Mouse (Mus musculus) heart, embryonic 14.5 days (tissue): ENCODE results near the gene Sart1. TPM values are rescaled to one million over a fixed set of nuclear protein-coding genes. Genes with fewer than 3 reads are reported as not detected.
"Not testable (repeated sequence)": the region's sequence is repeated elsewhere in the genome, so short reads cannot be mapped to it uniquely, and the experiment has no call there.

ENCODE experiments used
- ATAC-seq: fragments of 200-750 bp; cut with Nextera tagmentation; 2 replicates; pipeline ENCODE4 v1.8.0; 2017; ENCODE audit warnings: low read depth, moderate TSS enrichment; ENCODE audit not compliant: insufficient number of reproducible peaks, insufficient read depth, low FRiP score
- H3K27ac ChIP-seq, 2 experiments: fragments of 200-500 bp in 1 of 2; fragments of 300-500 bp in 1 of 2; sonication (generic) in 1 of 2; replicated peaks in 1 of 2; 2 replicates each; pipeline ENCODE4 v1.5.1; 2012 to 2014; ENCODE audit warnings: low read depth in 2 of 2, low read length in 2 of 2, control low read depth in 1 of 2, mild to moderate bottlenecking in 1 of 2, mixed read lengths in 1 of 2; ENCODE audit not compliant: control insufficient read depth in 1 of 2, insufficient read depth in 1 of 2
- H3K27me3 ChIP-seq: fragments of 300-500 bp; sonication (generic); 2 replicates; pipeline ENCODE4 v1.6.1; 2014; ENCODE audit warnings: mild to moderate bottlenecking, low read length, control low read depth; ENCODE audit not compliant: control insufficient read depth, insufficient read depth
- H3K36me3 ChIP-seq: fragments of 300-500 bp; sonication (generic); 2 replicates; pipeline ENCODE4 v1.6.1; 2014; ENCODE audit warnings: mild to moderate bottlenecking, control low read depth, low read length, mixed read lengths; ENCODE audit not compliant: control insufficient read depth, insufficient read depth
- H3K4me1 ChIP-seq, 2 experiments: fragments of 200-500 bp in 1 of 2; fragments of 300-500 bp in 1 of 2; sonication (generic) in 1 of 2; 2 replicates each; pipeline ENCODE4 v1.6.1; 2012 to 2014; ENCODE audit warnings: low read length in 2 of 2, control low read depth in 1 of 2, mixed read lengths in 1 of 2; ENCODE audit not compliant: control insufficient read depth in 2 of 2, insufficient read depth in 2 of 2
- H3K4me2 ChIP-seq: fragments of 300-500 bp; sonication (generic); 2 replicates; pipeline ENCODE4 v1.6.1; 2014; ENCODE audit warnings: mild to moderate bottlenecking, low read length
- H3K4me3 ChIP-seq, 2 experiments: fragments of 200-500 bp in 1 of 2; fragments of 300-500 bp in 1 of 2; sonication (generic) in 1 of 2; 2 replicates each; pipeline ENCODE4 v1.5.1; 2012 to 2014; ENCODE audit warnings: low read length in 2 of 2, mild to moderate bottlenecking in 2 of 2, control low read depth in 1 of 2, low read depth in 1 of 2, moderate library complexity in 1 of 2; ENCODE audit not compliant: control insufficient read depth in 1 of 2, insufficient read depth in 1 of 2
- H3K9ac ChIP-seq: fragments of 300-500 bp; sonication (generic); 2 replicates; pipeline ENCODE4 v1.6.1; 2014; ENCODE audit warnings: mild to moderate bottlenecking, low read length
- H3K9me3 ChIP-seq: fragments of 300-500 bp; sonication (generic); 2 replicates; pipeline ENCODE4 v1.6.1; 2016; ENCODE audit warnings: low read length, control low read depth; ENCODE audit not compliant: control insufficient read depth
- WGBS: fragments of 180-500 bp; shearing (Covaris S2); extraction: QIAGEN DNeasy Blood & Tissue Kit; methylation state at CpG from one replicate; pipeline ENCODE4 v1.1.7; 2014; 5-methylcytosine and 5-hydroxymethylcytosine counted together
- polyA plus RNA-seq: library from polyadenylated mRNA; unstranded; fragments of >200 nt; fragmentation: Nextera tagmentation; extraction: Ambion mirVana; gene quantifications from 2 replicates; pipeline ENCODE4 v1.2.1, GENCODE M21; 2014

Sart1 gene
- polyA plus RNA-seq, 1 experiment from 2014 or later = 39.5 TPM

GRCm38 (mm10) chr19:5413840-5414239 lies 25.3 kb upstream of the Sart1 start:
- peaks cover 16% of the 10 kb centered on the region; the same call in 1 of the 2 replicates for H3K36me3 ChIP-seq
- no peak overlapping the region for H3K4me3 ChIP-seq
- WGBS = 73% methylated on average over 4 of the region's 4 CpGs
- H3K4me1 ChIP-seq = peaks cover 4% of the 10 kb centered on the region in 2 experiments; a peak in 2 of 4 replicates
- no peak overlapping the region for H3K4me2 ChIP-seq
- no peak overlapping the region for H3K9ac ChIP-seq
- no peaks in the 10 kb centered on the region for H3K9me3 ChIP-seq
- ATAC-seq = no peak
- H3K27me3 ChIP-seq = no peaks in the 10 kb centered on the region
- H3K27ac ChIP-seq = no peak overlapping the region

DNA sequence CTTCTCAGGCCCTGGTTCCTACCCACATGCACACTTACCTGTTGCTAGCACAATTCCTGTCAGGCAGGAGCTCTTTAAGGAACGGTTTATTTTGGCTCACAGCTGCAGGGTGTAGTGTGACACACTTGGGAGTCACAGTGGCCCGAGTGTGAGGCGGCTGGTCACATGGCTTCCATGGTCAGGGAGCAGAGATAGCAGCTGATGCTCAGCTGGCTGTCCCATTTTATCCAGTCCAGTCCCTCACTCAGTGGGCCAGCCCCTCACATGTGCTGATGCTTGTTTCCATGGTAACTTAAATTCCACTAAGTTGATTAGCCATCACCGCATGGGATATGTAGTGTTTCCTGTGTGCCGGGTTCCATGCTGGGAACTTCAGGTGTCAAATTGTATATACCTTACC lies 23.5 kb upstream of the Sart1 start:
- H3K4me2 ChIP-seq = no peak overlapping the region
- ATAC-seq = no peak
- no peaks in the 10 kb centered on the region for H3K9me3 ChIP-seq
- no peak overlapping the region for H3K9ac ChIP-seq
- H3K27me3 ChIP-seq = no peaks in the 10 kb centered on the region
- H3K27ac ChIP-seq = no peak overlapping the region
- no peaks in the 10 kb centered on the region for H3K36me3 ChIP-seq
- 48% methylated on average over 5 of the region's 5 CpGs for WGBS
- peaks cover 12 to 19% of the 10 kb centered on the region in 2 experiments for H3K4me1 ChIP-seq
- H3K4me3 ChIP-seq = no peak overlapping the region

GRCm38 (mm10) chr19:5410641-5411040 lies 22.1 kb upstream of the Sart1 start:
- no peak overlapping the region for H3K4me2 ChIP-seq
- 72% methylated on average over 5 of the region's 5 CpGs for WGBS
- no peaks in the 10 kb centered on the region for H3K27me3 ChIP-seq
- peaks cover 15 to 23% of the 10 kb centered on the region in 2 experiments for H3K4me1 ChIP-seq
- ATAC-seq = no peak
- no peaks in the 10 kb centered on the region for H3K9me3 ChIP-seq
- H3K9ac ChIP-seq = no peak overlapping the region
- H3K27ac ChIP-seq = no peak overlapping the region
- no peak overlapping the region for H3K4me3 ChIP-seq
- no peaks in the 10 kb centered on the region for H3K36me3 ChIP-seq

GRCm38 (mm10) chr19:5409068-5409467 lies 20.6 kb upstream of the Sart1 start:
- Histone ChIP-seq H3K36me3 (no peaks in the 10 kb centered on the region), H3K4me3 (no peak overlapping the region), H3K9me3 (no peaks in the 10 kb centered on the region), H3K27me3 (no peaks in the 10 kb centered on the region), H3K9ac (no peak overlapping the region), H3K4me2 (no peak overlapping the region), H3K4me1 (peaks cover 13 to 23% of the 10 kb centered on the region in 2 experiments), H3K27ac (peak overlapping the region; percentile 52 to 56)
- no peak for ATAC-seq
- 79% methylated on average over 5 of the region's 5 CpGs for WGBS

DNA sequence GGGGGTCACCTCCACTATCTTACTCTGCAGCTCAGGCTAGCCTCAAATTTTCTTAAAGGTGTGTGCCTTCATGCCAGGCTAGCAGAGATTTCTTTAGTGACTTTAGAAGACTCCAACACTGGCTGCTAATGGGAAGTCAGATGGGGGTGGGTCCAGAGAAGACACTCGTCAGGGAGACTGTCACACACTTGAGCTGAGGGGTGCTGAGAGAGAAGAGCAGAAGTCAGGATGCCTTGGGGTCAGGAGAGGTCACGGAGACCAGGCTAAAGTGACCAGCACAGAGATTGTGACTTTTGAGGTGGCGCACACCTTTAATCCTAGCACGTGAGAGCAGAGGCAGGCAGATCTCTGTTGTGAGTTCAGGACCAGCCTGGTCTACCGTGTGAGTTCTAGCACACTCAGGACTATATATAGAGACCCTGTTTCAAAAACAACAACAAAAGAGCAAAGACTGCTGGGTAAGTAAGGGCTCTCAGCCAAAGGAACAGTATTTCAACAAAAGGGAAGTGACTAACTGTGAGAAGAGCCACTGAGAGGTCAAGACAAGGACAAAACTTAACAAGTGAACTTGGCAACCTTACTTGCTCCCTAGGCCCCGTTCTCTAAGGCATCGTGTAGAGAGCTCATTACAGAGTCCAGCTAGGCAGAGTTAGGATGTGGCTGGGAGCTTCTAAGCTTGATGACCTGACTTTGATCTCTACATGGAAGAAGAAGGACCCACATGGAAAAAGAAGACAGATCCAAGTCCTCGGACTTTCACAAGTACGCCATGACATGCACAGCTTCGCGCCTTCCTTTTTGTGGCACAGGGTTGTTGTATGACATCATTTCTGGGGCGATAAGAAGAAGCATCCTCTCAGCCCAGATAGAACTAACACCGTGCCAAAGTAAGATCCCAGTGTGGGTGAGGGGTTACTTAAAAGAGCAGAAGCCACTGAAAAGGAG lies 19.8 kb upstream of the Sart1 start:
- no peaks in the 10 kb centered on the region for H3K27me3 ChIP-seq
- H3K36me3 ChIP-seq = no peaks in the 10 kb centered on the region
- H3K9ac ChIP-seq = no peak overlapping the region
- H3K4me3 ChIP-seq = 0 out of 4 replicates have a peak overlapping the region, but pooled peaks of 1 of the 2 experiments have one; percentile 67
- no peak for ATAC-seq
- no peaks in the 10 kb centered on the region for H3K9me3 ChIP-seq
- WGBS = 62% methylated on average over 13 of the region's 13 CpGs
- H3K27ac ChIP-seq = peak overlapping the region; percentile 52 to 56
- H3K4me1 ChIP-seq = peaks cover 13 to 23% of the 10 kb centered on the region in 2 experiments
- peak overlapping the region; percentile 74 for H3K4me2 ChIP-seq

DNA sequence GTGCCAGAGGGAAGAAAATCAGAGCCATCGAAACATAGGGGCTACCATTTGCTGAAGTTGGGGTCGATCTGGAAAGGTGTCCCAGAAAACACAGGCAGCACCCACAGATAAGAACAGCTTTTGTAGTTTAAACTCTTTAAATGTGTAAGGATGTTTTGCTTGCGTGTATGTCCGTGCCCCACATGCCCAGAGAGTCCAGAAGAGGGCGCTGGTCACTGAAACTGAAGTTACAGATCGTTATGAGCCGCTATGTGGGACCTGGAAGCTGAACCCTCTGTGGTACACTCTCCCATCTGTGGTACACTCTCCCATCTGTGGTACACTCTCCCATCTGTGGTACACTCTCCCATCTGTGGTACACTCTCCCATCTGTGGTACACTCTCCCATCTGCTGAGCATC lies 18.6 kb upstream of the Sart1 start:
- H3K4me2 ChIP-seq = peak overlapping the region; percentile 74
- peak overlapping the region; percentile 83 for H3K9ac ChIP-seq
- 12% methylated on average over 7 of the region's 7 CpGs for WGBS
- ATAC-seq = peak; percentile 52; the same call in 1 of the 2 replicates
- peak overlapping the region; percentile 67 to 70 for H3K4me3 ChIP-seq
- H3K27ac ChIP-seq = peak overlapping the region; percentile 97 to 99
- no peaks in the 10 kb centered on the region for H3K27me3 ChIP-seq
- no peaks in the 10 kb centered on the region for H3K36me3 ChIP-seq
- H3K4me1 ChIP-seq = peaks cover 13 to 23% of the 10 kb centered on the region in 2 experiments
- H3K9me3 ChIP-seq = no peaks in the 10 kb centered on the region

- H3K36me3 ChIP-seq, H3K9me3 ChIP-seq, H3K27me3 ChIP-seq: not testable (repeated sequence)
- peak overlapping the region; percentile 74 for H3K4me2 ChIP-seq
- peaks cover 13 to 23% of the 10 kb centered on the region in 2 experiments for H3K4me1 ChIP-seq
- H3K4me3 ChIP-seq = peak overlapping the region; percentile 67 to 70
- H3K9ac ChIP-seq = peak overlapping the region; percentile 83
- ATAC-seq = peak; percentile 52
- WGBS = 9% methylated on average over 22 of the region's 25 CpGs
- H3K27ac ChIP-seq = peak overlapping the region; percentile 97 to 99
Observed at GRCm38 (mm10) chr19:5406531-5407126, 18.1 kb upstream of the Sart1 start.
